Mouse (Mus musculus): ENCODE measurements at regions not wholly inside any gene's neighbourhood (a gene's known extent, or its start where the extent isn't known, plus 50 kb on each side); places are given as distances from the start of the nearest gene placed in this dataset.

DNA sequence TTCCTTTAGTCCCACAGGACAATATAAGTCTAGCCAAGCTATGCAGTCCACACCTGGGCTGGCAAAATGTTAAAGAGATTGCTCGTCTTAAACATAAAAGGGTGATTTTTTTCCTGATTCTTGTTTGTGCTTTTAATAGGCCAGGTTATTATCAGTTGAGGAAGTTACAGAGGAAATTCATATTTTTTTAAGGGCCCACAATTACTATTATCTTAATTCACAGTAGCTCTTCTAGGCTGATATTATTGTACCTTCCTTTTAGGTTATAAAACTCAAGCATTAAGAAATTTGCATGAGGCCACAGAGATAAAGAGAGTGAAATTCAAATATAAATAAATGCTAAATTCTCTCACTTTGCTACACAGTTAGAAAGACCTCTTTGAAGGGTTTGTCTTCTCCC is 469.4 kb upstream of the Zic4 start:
- H3K4me1 ChIP-seq (ENCODE audit: control insufficient read depth in 1 of 2, insufficient read depth in 2 of 2, low read length in 2 of 2): peaks cover 3 to 9% of the 10 kb centered on the region in 2 experiments
- no peaks in the 10 kb centered on the region for H3K79me2 ChIP-seq (ENCODE audit: control insufficient read depth, insufficient read depth, low read length, poor library complexity)
- TF ChIP-seq TCF12 (IDR thresholded peaks at IDR 0.05; ENCODE audit: low read depth, low read length): peak; percentile 70
- TF ChIP-seq TBP (IDR thresholded peaks at IDR 0.05; ENCODE audit: low read depth, low read length): no peak
- no peak for TF ChIP-seq MYB (IDR thresholded peaks at IDR 0.05; ENCODE audit: low read depth, low read length)
- TF ChIP-seq EP300 (IDR thresholded peaks at IDR 0.05; ENCODE audit: low read depth in 1 of 2, low read length in 2 of 2): peak; percentile 57 to 69; a peak in 3 of 4 replicates
- TF ChIP-seq MAX (IDR thresholded peaks at IDR 0.05; ENCODE audit: low read length): no peak
- TF ChIP-seq GATA1 (IDR thresholded peaks at IDR 0.05; ENCODE audit: low read depth, low read length): peak; percentile 56; the same call in 1 of the 2 replicates
- TF ChIP-seq POLR2AphosphoS2 (IDR thresholded peaks at IDR 0.05; ENCODE audit: low read length): no peak
- no peak for TF ChIP-seq NELFE (IDR thresholded peaks at IDR 0.05; ENCODE audit: low read depth, low read length)
- peak; percentile 43; the same call in 1 of the 2 replicates for TF ChIP-seq ETS1 (IDR thresholded peaks at IDR 0.05; ENCODE audit: low read depth, low read length)
- peak; percentile 68 for TF ChIP-seq ZNF384 (IDR thresholded peaks at IDR 0.05; ENCODE audit: low read depth, low read length)
- peaks cover 0 to 14% of the 10 kb centered on the region in 2 experiments; a peak in 2 of 4 replicates for H3K36me3 ChIP-seq (ENCODE audit: control insufficient read depth in 1 of 2, insufficient read depth in 2 of 2, low read length in 2 of 2)
- H3K9me3 ChIP-seq (replicated peaks; ENCODE audit: insufficient read depth, low read length): no peaks in the 10 kb centered on the region
- no peak overlapping the region for H3K9ac ChIP-seq (ENCODE audit: control insufficient read depth, low read depth, low read length, poor library complexity, severe bottlenecking)
- DNase-seq (ENCODE audit: low read depth, low spot score): peak; percentile 12
- H3K4me3 ChIP-seq (ENCODE audit: control insufficient read depth in 1 of 2, insufficient read depth in 1 of 2, low read depth in 2 of 2, low read length in 2 of 2): peak overlapping the region in 1 of 2 experiments; percentile 1; a peak in 1 of 4 replicates
- peak overlapping the region; percentile 47; the same call in 1 of the 2 replicates for H3K27ac ChIP-seq (ENCODE audit: control insufficient read depth, low read depth, low read length)
- no peaks in the 10 kb centered on the region for H3K27me3 ChIP-seq (ENCODE audit: control insufficient read depth in 1 of 2, insufficient read depth in 2 of 2, low read length in 2 of 2)

GRCm38 (mm10) chr9:90903557-90903956 is 458.7 kb upstream of the Zic4 start:
- no peaks in the 10 kb centered on the region for H3K9me3 ChIP-seq (replicated peaks; ENCODE audit: insufficient read depth, low read length)
- H3K36me3 ChIP-seq (ENCODE audit: control insufficient read depth in 1 of 2, insufficient read depth in 2 of 2, low read length in 2 of 2): no peaks in the 10 kb centered on the region
- no peak overlapping the region for H3K4me3 ChIP-seq (ENCODE audit: control insufficient read depth in 1 of 2, insufficient read depth in 1 of 2, low read depth in 2 of 2, low read length in 2 of 2)
- H3K9ac ChIP-seq (ENCODE audit: control insufficient read depth, low read depth, low read length, poor library complexity, severe bottlenecking): no peak overlapping the region
- no peaks in the 10 kb centered on the region for H3K79me2 ChIP-seq (ENCODE audit: control insufficient read depth, insufficient read depth, low read length, poor library complexity)
- H3K4me1 ChIP-seq (ENCODE audit: control insufficient read depth in 1 of 2, insufficient read depth in 2 of 2, low read length in 2 of 2): no peaks in the 10 kb centered on the region
- no peak overlapping the region for H3K27ac ChIP-seq (ENCODE audit: control insufficient read depth, low read depth, low read length)
- H3K27me3 ChIP-seq (ENCODE audit: control insufficient read depth in 1 of 2, insufficient read depth in 2 of 2, low read length in 2 of 2): no peaks in the 10 kb centered on the region
- DNase-seq (ENCODE audit: low read depth, low spot score): no peak
- TF ChIP-seq KAT2A (conservative IDR thresholded peaks at IDR 0.05; ENCODE audit: low read depth, low read length): no peak
- no peak for TF ChIP-seq MAX (IDR thresholded peaks at IDR 0.05; ENCODE audit: low read length)
- no peak for TF ChIP-seq ELF1 (IDR thresholded peaks at IDR 0.05; ENCODE audit: low read depth, low read length)
- no peak for TF ChIP-seq CHD1 (IDR thresholded peaks at IDR 0.05; ENCODE audit: low read depth, low read length)
- TF ChIP-seq HCFC1 (IDR thresholded peaks at IDR 0.05; ENCODE audit: low read depth, low read length): no peak
- no peak for TF ChIP-seq JUND (IDR thresholded peaks at IDR 0.05; ENCODE audit: low read depth, low read length)
- TF ChIP-seq USF2 (IDR thresholded peaks at IDR 0.05; ENCODE audit: borderline replicate concordance in 1 of 2, insufficient read depth in 1 of 2, low read depth in 1 of 2, low read length in 2 of 2): no peak
- TF ChIP-seq MYB (IDR thresholded peaks at IDR 0.05; ENCODE audit: low read depth, low read length): no peak
- TF ChIP-seq NRF1 (IDR thresholded peaks at IDR 0.05; ENCODE audit: insufficient read depth, low read depth, low read length, poor library complexity, severe bottlenecking): no peak
- no peak for TF ChIP-seq EP300 (IDR thresholded peaks at IDR 0.05; ENCODE audit: low read depth in 1 of 2, low read length in 2 of 2)

Measured in MEL (cell line).